Mouse (Mus musculus) hindbrain, embryonic 15.5 days (tissue): ENCODE measurements around the gene Fxyd3. TPM values are rescaled to one million over a fixed set of nuclear protein-coding genes. Genes with fewer than 3 reads are reported as not detected.
A peak's percentile ranks its signal among the peaks of the same experiment; 100 is the strongest.

Experiments used
- ATAC-seq: fragments of 200-750 bp; cut with Nextera tagmentation; 2 replicates; pipeline ENCODE4 v1.8.0; 2017; ENCODE audit warnings: low read depth, moderate number of reproducible peaks, moderate TSS enrichment; ENCODE audit not compliant: low FRiP score
- H3K27ac ChIP-seq: fragments of 300-500 bp; sonication (generic); replicated peaks from 2 replicates; pipeline ENCODE4 v1.5.1; 2015; ENCODE audit warnings: mild to moderate bottlenecking, inconsistent platforms
- H3K27me3 ChIP-seq: fragments of 300-500 bp; sonication (generic); 2 replicates; pipeline ENCODE4 v1.6.1; 2015; ENCODE audit warnings: control low read depth, inconsistent platforms
- H3K36me3 ChIP-seq: fragments of 300-500 bp; sonication (generic); 2 replicates; pipeline ENCODE4 v1.6.1; 2015; ENCODE audit warnings: control low read depth, inconsistent platforms
- H3K4me1 ChIP-seq: fragments of 300-500 bp; sonication (generic); replicated peaks from 2 replicates; pipeline ENCODE4 v1.6.1; 2015; ENCODE audit warnings: control low read depth, inconsistent platforms
- H3K4me2 ChIP-seq: fragments of 300-500 bp; sonication (generic); 2 replicates; pipeline ENCODE4 v1.6.1; 2015; ENCODE audit warnings: moderate library complexity, mild to moderate bottlenecking, inconsistent platforms
- H3K4me3 ChIP-seq: fragments of 300-500 bp; sonication (generic); 2 replicates; pipeline ENCODE4 v1.5.1; 2015; ENCODE audit warnings: mild to moderate bottlenecking, inconsistent platforms
- H3K9ac ChIP-seq: fragments of 300-500 bp; sonication (generic); 2 replicates; pipeline ENCODE4 v1.6.1; 2015; ENCODE audit warnings: inconsistent platforms
- H3K9me3 ChIP-seq: fragments of 300-500 bp; sonication (generic); 2 replicates; pipeline ENCODE4 v1.6.1; 2016; ENCODE audit warnings: control low read depth, inconsistent platforms
- WGBS: fragments of 180-500 bp; shearing (Covaris S2); methylation state at CpG from one replicate; pipeline ENCODE4 v1.1.7; 2015; 5-methylcytosine and 5-hydroxymethylcytosine counted together
- polyA plus RNA-seq: library from polyadenylated mRNA; unstranded; fragments of >200 nt; fragmentation: Nextera tagmentation; extraction: Ambion mirVana; gene quantifications from 2 replicates; pipeline ENCODE4 v1.2.1, GENCODE M21; 2015

Fxyd3 gene
- polyA plus RNA-seq, 1 experiment from 2014 or later = 0.31 TPM

DNA sequence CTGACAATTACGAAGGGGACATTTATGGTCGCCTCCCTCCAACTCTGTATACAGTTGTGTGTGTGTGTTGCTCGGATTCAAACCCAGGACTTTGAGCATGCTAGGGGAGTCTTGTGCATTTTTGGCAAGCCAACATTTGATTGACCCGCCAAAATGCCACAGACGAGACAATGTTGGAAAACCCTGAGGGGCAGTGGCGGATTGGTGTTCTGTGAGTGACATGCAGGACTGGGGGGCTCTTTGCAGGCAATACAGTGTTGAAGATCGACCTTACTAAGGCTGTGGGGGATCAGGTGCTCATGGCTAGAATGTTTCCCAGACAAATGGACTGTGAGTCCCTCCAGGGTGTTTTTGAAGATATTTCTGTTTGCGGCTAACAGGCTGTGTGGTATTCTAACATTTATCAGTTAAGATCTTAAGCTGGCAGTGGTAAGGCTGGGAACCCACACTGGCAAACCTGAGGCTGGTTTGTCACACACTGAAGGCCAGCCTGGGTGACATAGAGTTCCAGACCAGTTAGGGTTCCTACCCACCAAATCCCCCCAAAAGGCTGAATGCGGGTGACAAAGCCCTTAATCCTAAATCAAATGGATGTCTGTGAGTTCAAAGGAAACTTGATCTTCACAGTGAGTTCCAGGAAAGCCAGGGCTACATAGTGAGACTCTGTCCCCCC lies 20.5 kb upstream of the Fxyd3 start:
- Histone ChIP-seq H3K27me3 (no peaks in the 10 kb centered on the region), H3K9me3 (no peaks in the 10 kb centered on the region), H3K9ac (no peak overlapping the region), H3K36me3 (no peaks in the 10 kb centered on the region), H3K4me3 (no peak overlapping the region), H3K27ac (no peak overlapping the region), H3K4me1 (0 out of 2 replicates have a peak, but pooled peaks cover 3% of the 10 kb centered on the region), H3K4me2 (no peak overlapping the region)
- no peak for ATAC-seq
- WGBS = 72% methylated on average over 9 of the region's 9 CpGs

DNA sequence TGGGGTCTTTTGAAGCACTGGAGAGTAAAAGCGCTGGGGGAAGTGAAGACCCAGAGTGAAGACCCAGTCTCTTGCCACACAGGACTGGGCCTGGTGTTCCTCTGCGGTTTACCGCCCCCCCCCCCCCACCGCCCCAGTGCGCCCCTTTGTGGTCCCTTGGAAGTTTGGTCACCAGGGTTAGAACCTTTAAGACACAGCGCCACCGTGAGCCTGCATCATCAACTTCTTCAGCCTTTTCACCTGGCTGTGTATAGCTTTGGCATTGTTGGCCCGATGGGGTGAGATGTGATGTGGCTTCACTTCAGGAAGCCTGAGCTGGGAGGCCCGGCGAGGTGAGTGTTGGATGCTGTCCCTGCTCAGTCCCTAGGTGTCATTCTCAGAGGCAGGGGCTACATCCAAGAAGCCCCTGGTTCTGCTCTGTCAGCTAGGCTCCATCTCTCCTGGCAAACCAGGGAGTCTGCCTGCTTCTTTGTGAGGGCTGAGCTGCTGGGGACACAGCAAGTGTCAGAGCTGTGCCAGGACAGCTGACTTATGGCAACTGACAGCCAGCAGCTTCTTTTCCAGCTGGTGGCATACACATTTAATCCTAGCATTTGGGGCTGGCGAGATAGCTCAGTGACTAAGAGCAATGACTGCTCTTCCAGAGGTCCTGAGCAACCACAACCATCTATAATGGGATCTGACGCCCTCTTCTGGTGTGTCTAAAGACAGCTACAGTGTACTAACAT lies 18.4 kb upstream of the Fxyd3 start:
- H3K4me1 ChIP-seq = 0 out of 2 replicates have a peak, but pooled peaks cover 3% of the 10 kb centered on the region
- no peaks in the 10 kb centered on the region for H3K27me3 ChIP-seq
- H3K4me2 ChIP-seq = no peak overlapping the region
- no peak overlapping the region for H3K9ac ChIP-seq
- H3K27ac ChIP-seq = no peak overlapping the region
- no peak overlapping the region for H3K4me3 ChIP-seq
- 29% methylated on average over 11 of the region's 12 CpGs for WGBS
- no peaks in the 10 kb centered on the region for H3K36me3 ChIP-seq
- no peak for ATAC-seq
- no peaks in the 10 kb centered on the region for H3K9me3 ChIP-seq

DNA sequence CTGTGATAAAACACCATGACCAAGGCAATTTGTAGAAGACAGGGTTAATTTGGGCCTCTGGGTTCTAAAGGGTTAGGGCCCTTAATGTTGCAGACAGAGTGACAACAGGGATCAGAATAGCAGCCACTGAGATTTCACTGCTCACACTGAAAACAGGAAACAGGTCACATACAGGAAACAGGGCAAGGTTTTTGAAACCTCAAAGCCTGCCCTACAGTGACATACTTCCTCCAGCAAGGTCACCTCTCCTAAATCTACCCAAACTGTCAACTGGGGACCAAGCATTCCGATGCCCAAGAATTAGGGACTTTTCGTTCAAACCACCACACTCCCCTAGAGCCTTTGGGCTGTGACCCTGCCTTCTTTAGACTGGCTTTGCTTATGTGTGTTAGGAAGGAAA lies 13.2 kb upstream of the Fxyd3 start:
- Histone ChIP-seq H3K9me3 (no peaks in the 10 kb centered on the region), H3K4me2 (no peak overlapping the region), H3K4me3 (no peak overlapping the region), H3K4me1 (no peaks in the 10 kb centered on the region), H3K27me3 (no peaks in the 10 kb centered on the region), H3K36me3 (no peaks in the 10 kb centered on the region), H3K27ac (no peak overlapping the region), H3K9ac (no peak overlapping the region)
- 91% methylated on average over 2 of the region's 2 CpGs for WGBS
- ATAC-seq = no peak

GRCm38 (mm10) chr7:31088206-31088605 lies 11.7 kb upstream of the Fxyd3 start:
- no peaks in the 10 kb centered on the region for H3K27me3 ChIP-seq
- 73% methylated on average over 3 of the region's 3 CpGs for WGBS
- no peaks in the 10 kb centered on the region for H3K9me3 ChIP-seq
- H3K4me2 ChIP-seq = no peak overlapping the region
- H3K4me3 ChIP-seq = no peak overlapping the region
- H3K27ac ChIP-seq = no peak overlapping the region
- no peaks in the 10 kb centered on the region for H3K4me1 ChIP-seq
- H3K36me3 ChIP-seq = no peaks in the 10 kb centered on the region
- H3K9ac ChIP-seq = no peak overlapping the region
- ATAC-seq = no peak

DNA sequence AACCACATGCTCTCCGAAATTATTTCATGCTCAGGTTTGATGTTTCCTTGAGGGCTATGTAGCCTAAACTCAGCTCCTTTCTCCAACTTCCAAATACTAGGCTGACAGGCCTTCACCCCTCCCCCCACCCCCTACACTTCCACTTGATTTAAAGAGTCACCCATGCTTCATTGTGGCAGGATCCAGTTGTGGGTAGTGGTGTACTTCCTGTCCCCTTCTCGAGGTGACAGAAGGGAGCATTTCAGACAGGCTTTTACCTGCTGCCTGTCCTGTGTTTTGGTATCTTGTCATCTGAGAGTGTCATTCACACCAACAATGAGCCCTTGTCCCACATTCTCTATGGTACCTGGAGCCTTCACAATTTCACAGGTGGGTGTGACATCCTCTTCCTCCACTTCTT lies 10.8 kb upstream of the Fxyd3 start:
- WGBS = 70% methylated on average over 2 of the region's 2 CpGs

DNA sequence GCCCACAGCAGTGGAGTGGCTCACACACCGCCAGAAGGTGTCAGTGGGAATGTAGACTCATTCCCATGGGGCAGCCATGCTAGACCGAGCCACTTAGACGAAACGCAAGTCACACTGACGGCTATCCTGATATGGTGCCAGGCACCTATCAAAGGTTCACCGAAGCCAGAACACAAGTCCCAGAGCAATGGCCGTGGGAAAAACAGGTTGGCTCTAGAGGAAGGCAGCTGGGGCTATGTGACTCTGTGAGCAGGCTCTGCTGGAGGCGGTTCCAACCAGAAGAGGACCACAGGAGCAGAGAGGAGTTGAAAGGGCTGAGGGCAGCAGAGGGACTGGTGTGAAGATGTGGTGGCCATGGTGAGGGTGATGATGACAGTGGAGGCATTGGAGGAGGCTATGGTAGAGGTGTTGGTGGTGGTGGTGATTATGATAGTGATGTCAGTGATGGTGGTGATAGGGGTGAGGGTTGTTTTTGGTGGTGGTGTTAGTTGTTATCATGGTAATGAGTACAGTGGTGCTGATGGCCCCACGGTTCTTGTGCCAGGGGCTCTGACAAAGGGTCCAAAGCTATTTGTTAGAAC lies 9.8 kb upstream of the Fxyd3 start:
- 92% methylated on average over 9 of the region's 9 CpGs for WGBS
- H3K4me1 ChIP-seq = no peaks in the 10 kb centered on the region
- no peak for ATAC-seq
- H3K27ac ChIP-seq = no peak overlapping the region
- H3K36me3 ChIP-seq = no peaks in the 10 kb centered on the region
- no peaks in the 10 kb centered on the region for H3K27me3 ChIP-seq
- H3K4me3 ChIP-seq = no peak overlapping the region
- H3K4me2 ChIP-seq = no peak overlapping the region
- no peak overlapping the region for H3K9ac ChIP-seq
- H3K9me3 ChIP-seq = no peaks in the 10 kb centered on the region

More for the DNA sequence above, 10.8 kb upstream of the Fxyd3 start:
- Histone ChIP-seq H3K9me3 (no peaks in the 10 kb centered on the region), H3K27ac (no peak overlapping the region), H3K9ac (no peak overlapping the region), H3K36me3 (no peaks in the 10 kb centered on the region), H3K4me2 (no peak overlapping the region), H3K27me3 (no peaks in the 10 kb centered on the region), H3K4me1 (no peaks in the 10 kb centered on the region), H3K4me3 (no peak overlapping the region)
- no peak for ATAC-seq

DNA sequence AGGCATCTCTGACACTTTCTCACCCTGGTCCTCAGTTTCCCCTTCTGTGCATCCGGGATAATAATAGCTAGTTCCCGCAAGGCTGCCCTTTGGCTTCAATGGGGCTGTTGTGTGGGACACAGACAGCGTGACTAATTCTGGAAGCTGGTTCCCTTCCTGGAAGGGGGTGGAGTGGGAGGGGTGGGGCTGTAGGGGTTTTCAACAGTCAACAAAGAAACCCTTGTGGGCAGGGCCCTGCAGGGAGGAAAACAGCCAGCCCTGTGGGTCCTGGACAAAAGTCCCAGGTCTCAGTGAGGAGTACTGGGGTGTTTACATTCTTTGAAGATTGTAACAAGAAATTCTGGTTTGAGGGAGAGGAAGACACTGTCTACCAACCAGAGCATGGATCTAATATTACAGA lies 8.7 kb upstream of the Fxyd3 start:
- Histone ChIP-seq H3K4me3 (no peak overlapping the region), H3K27me3 (no peaks in the 10 kb centered on the region), H3K9ac (no peak overlapping the region), H3K27ac (no peak overlapping the region), H3K4me1 (no peaks in the 10 kb centered on the region), H3K4me2 (no peak overlapping the region), H3K9me3 (no peaks in the 10 kb centered on the region), H3K36me3 (no peaks in the 10 kb centered on the region)
- no peak for ATAC-seq
- WGBS = 11% methylated on average over 3 of the region's 3 CpGs

DNA sequence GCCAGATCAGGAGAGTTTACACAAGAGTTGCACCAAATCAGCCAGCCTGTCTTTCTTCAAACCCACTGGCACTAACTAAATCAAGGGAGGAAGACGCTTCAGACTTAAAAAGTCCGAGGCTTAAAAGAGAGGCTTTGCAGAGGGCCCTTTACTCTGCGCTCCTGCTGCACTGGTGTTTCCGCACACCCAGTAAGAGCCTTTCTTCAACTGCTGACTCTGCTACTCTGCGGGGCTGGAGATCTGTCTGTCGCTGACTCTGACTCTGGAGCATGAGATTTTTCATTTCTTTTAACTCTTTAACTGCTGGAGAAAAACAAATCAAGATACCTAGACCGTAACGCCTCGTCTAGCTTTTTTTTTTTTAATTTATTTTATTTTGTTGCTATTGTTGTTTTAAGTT lies 7.6 kb upstream of the Fxyd3 start:
- WGBS = 52% methylated on average over 9 of the region's 9 CpGs
- Histone ChIP-seq H3K4me1 (no peaks in the 10 kb centered on the region), H3K4me3 (no peak overlapping the region), H3K9ac (no peak overlapping the region), H3K27me3 (no peaks in the 10 kb centered on the region), H3K9me3 (no peaks in the 10 kb centered on the region), H3K36me3 (no peaks in the 10 kb centered on the region), H3K4me2 (no peak overlapping the region), H3K27ac (peak overlapping the region; percentile 32; the same call in 1 of the 2 replicates)
- no peak for ATAC-seq

- peak; percentile 49; the same call in 1 of the 2 replicates for ATAC-seq
- 59% methylated on average over 14 of the region's 14 CpGs for WGBS
Observed at GRCm38 (mm10) chr7:31082831-31083588, 6.5 kb upstream of the Fxyd3 start.

GRCm38 (mm10) chr7:31082106-31082505 lies 5.6 kb upstream of the Fxyd3 start:
- no peak overlapping the region for H3K4me3 ChIP-seq
- H3K27ac ChIP-seq = no peak overlapping the region
- no peaks in the 10 kb centered on the region for H3K36me3 ChIP-seq
- no peak for ATAC-seq
- H3K4me2 ChIP-seq = no peak overlapping the region
- no peaks in the 10 kb centered on the region for H3K4me1 ChIP-seq
- no peaks in the 10 kb centered on the region for H3K27me3 ChIP-seq
- no peaks in the 10 kb centered on the region for H3K9me3 ChIP-seq
- no peak overlapping the region for H3K9ac ChIP-seq

More at GRCm38 (mm10) chr7:31082831-31083588, 6.5 kb upstream of the Fxyd3 start:
- Histone ChIP-seq H3K4me3 (no peak overlapping the region), H3K36me3 (no peaks in the 10 kb centered on the region), H3K27me3 (no peaks in the 10 kb centered on the region), H3K9me3 (no peaks in the 10 kb centered on the region), H3K4me2 (no peak overlapping the region), H3K9ac (no peak overlapping the region), H3K27ac (no peak overlapping the region), H3K4me1 (no peaks in the 10 kb centered on the region)

- 46% methylated on average over 1 of the region's 1 CpGs for WGBS
- Histone ChIP-seq H3K4me1 (no peaks in the 10 kb centered on the region), H3K27me3 (no peaks in the 10 kb centered on the region), H3K9ac (no peak overlapping the region), H3K4me2 (no peak overlapping the region), H3K27ac (no peak overlapping the region), H3K9me3 (no peaks in the 10 kb centered on the region), H3K4me3 (no peak overlapping the region), H3K36me3 (no peaks in the 10 kb centered on the region)
- ATAC-seq = no peak
Observed at GRCm38 (mm10) chr7:31081106-31081505, 4.6 kb upstream of the Fxyd3 start.

DNA sequence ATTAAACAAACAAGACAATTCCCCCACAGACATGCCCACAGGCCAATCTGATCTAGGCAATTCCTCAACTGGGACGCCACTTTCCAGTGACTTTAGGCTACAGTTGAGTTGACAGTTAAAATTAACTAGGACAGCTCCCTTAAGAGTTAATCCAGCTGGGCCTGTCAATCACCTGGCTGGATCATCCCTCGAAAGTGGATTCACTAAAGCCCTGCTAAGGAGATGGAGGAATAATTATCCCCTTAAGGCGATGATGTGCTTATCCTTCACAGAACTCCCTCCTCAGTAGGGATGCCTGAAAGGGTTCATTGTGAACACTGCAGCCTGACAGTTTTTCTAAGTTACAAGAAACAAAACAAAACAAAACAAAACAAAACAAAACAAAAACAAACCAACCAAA lies 4.1 kb upstream of the Fxyd3 start:
- 41% methylated on average over 3 of the region's 3 CpGs for WGBS
- no peaks in the 10 kb centered on the region for H3K4me1 ChIP-seq
- H3K27me3 ChIP-seq = no peaks in the 10 kb centered on the region
- H3K9me3 ChIP-seq = no peaks in the 10 kb centered on the region
- H3K27ac ChIP-seq = no peak overlapping the region
- no peak overlapping the region for H3K4me2 ChIP-seq
- no peak overlapping the region for H3K9ac ChIP-seq
- no peaks in the 10 kb centered on the region for H3K36me3 ChIP-seq
- no peak for ATAC-seq
- no peak overlapping the region for H3K4me3 ChIP-seq
